Mouse (Mus musculus): ENCODE results near the gene Prss12. TPM values are rescaled to one million over a fixed set of nuclear protein-coding genes. Genes with fewer than 3 reads are reported as not detected.
"Not testable (repeated sequence)": the region's sequence is repeated elsewhere in the genome, so short reads cannot be mapped to it uniquely, and the experiment has no call there.

Prss12 gene
- polyA plus RNA-seq, 1 experiment = 3.6 TPM

- Histone ChIP-seq H3K27ac (ENCODE audit: insufficient read depth, low read length) (no peak overlapping the region), H3K4me3 (ENCODE audit: insufficient read depth, low read length) (no peak overlapping the region), H3K4me1 (ENCODE audit: control insufficient read depth, insufficient read depth, low read length) (no peaks in the 10 kb centered on the region)
- no peak for TF ChIP-seq POLR2A (IDR thresholded peaks at IDR 0.05; ENCODE audit: low read depth, low read length)
- no peak for TF ChIP-seq CTCF (IDR thresholded peaks at IDR 0.05; ENCODE audit: borderline replicate concordance, insufficient read depth, low read length)
These were observed 13.7 kb downstream of the Prss12 start for GRCm38 (mm10) chr3:123460436-123460835.

DNA sequence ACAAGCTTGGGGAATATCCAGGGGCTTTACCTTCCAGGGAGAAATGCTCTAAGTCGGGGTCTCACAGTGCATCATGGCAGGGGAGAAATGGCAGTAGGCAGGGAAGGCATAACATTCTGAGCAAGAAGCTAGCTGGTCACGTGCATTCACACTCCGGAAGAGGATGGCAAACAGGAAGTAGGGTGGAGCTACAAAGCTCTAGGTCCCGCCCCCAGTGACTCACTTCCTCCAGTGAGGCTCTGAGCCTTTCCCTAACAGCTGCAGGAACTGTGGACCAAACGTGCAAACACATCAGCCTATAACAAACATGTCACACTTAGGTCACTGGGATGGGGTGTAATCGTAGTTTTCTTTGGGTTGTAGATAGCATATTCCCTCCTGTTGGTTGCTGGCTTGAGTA is 15.6 kb downstream of the Prss12 start:
- Histone ChIP-seq H3K4me3 (ENCODE audit: insufficient read depth, low read length) (no peak overlapping the region), H3K27ac (ENCODE audit: insufficient read depth, low read length) (no peak overlapping the region), H3K4me1 (ENCODE audit: control insufficient read depth, insufficient read depth, low read length) (no peaks in the 10 kb centered on the region)
- no peak for TF ChIP-seq POLR2A (IDR thresholded peaks at IDR 0.05; ENCODE audit: low read depth, low read length)
- no peak for TF ChIP-seq CTCF (IDR thresholded peaks at IDR 0.05; ENCODE audit: borderline replicate concordance, insufficient read depth, low read length)

GRCm38 (mm10) chr3:123476833-123477232 is 30.1 kb downstream of the Prss12 start:
- no peak overlapping the region for H3K4me3 ChIP-seq (ENCODE audit: insufficient read depth, low read length)
- no peak overlapping the region; the same call in 1 of the 2 replicates for H3K27ac ChIP-seq (ENCODE audit: insufficient read depth, low read length)
- no peak for TF ChIP-seq POLR2A (IDR thresholded peaks at IDR 0.05; ENCODE audit: low read depth, low read length)
- no peak for TF ChIP-seq CTCF (IDR thresholded peaks at IDR 0.05; ENCODE audit: borderline replicate concordance, insufficient read depth, low read length)
- H3K4me1 ChIP-seq (ENCODE audit: control insufficient read depth, insufficient read depth, low read length) = no peaks in the 10 kb centered on the region

DNA sequence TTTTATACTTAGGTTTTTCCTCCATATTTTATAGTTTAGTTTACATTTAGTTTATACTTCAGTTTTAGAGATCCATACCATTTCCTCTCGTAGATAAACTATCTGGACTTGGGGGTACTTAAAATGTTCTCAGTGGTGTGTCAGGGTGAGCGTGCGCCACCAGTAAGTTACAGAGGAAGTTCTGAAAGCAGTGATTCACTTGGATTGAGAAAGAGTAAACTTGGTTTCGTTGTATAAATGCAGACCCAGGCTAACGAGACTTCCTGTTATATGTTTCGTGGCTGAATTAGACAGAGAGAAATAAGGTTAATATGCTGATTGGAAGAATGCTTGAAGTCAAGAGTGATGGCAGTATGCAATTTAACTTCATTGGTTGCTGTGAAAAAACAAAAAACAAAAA is 34.6 kb downstream of the Prss12 start:
- no peak overlapping the region for H3K4me3 ChIP-seq (ENCODE audit: insufficient read depth, low read length)
- TF ChIP-seq CTCF (IDR thresholded peaks at IDR 0.05; ENCODE audit: borderline replicate concordance, insufficient read depth, low read length) (no peak), POLR2A (IDR thresholded peaks at IDR 0.05; ENCODE audit: low read depth, low read length) (no peak)
- peaks cover 6% of the 10 kb centered on the region for H3K4me1 ChIP-seq (ENCODE audit: control insufficient read depth, insufficient read depth, low read length)
- no peak overlapping the region for H3K27ac ChIP-seq (ENCODE audit: insufficient read depth, low read length)

DNA sequence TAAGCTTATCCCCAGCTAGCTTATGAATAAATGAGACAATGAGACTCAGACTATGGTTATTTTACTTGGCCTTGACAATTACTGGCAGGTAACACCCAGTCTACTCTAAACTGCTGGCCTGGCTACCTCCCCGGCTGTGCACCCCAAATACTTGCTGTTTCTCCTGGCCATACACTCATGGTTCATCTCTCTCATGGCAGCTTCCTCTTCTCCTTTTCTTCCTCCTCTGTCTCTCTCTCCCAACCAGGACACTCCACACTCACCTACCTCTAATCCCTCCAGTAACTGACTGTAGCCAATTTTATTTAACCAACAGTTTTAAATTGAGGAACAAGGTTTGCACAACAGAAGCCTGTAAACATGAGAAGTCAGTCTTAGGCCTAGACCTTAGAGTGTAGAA is 45.1 kb downstream of the Prss12 start:
- H3K27ac ChIP-seq (ENCODE audit: insufficient read depth, low read length) = no peak overlapping the region
- TF ChIP-seq POLR2A (IDR thresholded peaks at IDR 0.05; ENCODE audit: low read depth, low read length) (no peak), CTCF (IDR thresholded peaks at IDR 0.05; ENCODE audit: borderline replicate concordance, insufficient read depth, low read length) (no peak)
- H3K4me1 ChIP-seq (ENCODE audit: control insufficient read depth, insufficient read depth, low read length) = no peaks in the 10 kb centered on the region
- H3K4me3 ChIP-seq (ENCODE audit: insufficient read depth, low read length) = no peak overlapping the region

DNA sequence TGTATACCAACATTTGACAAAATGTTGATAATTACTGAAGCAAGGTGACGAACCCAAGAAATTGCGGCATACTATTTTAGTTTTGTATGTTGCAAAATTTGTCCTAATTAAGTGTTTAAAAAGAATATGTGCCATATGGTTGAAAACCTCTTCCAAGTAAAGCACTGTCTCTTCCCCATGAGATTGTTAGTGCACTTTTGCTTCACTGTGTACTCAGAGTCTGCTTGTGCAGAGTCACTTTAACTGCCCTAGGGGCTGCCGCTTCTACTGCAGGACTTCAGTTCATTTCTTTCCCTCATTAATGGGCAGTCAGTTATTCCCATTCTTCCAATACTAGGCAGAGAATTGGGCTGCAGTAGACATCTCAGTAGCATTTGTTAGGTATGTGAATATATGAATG is 46.5 kb downstream of the Prss12 start:
- Histone ChIP-seq H3K4me3 (ENCODE audit: insufficient read depth, low read length) (no peak overlapping the region), H3K27ac (ENCODE audit: insufficient read depth, low read length) (no peak overlapping the region), H3K4me1 (ENCODE audit: control insufficient read depth, insufficient read depth, low read length) (no peaks in the 10 kb centered on the region)
- no peak for TF ChIP-seq CTCF (IDR thresholded peaks at IDR 0.05; ENCODE audit: borderline replicate concordance, insufficient read depth, low read length)
- TF ChIP-seq POLR2A (IDR thresholded peaks at IDR 0.05; ENCODE audit: low read depth, low read length) = no peak

GRCm38 (mm10) chr3:123495088-123495487 is 48.4 kb downstream of the Prss12 start:
- TF ChIP-seq CTCF (IDR thresholded peaks at IDR 0.05; ENCODE audit: borderline replicate concordance, insufficient read depth, low read length) = no peak
- TF ChIP-seq POLR2A (IDR thresholded peaks at IDR 0.05; ENCODE audit: low read depth, low read length) = no peak
- Histone ChIP-seq H3K4me3 (ENCODE audit: insufficient read depth, low read length) (no peak overlapping the region), H3K4me1 (ENCODE audit: control insufficient read depth, insufficient read depth, low read length) (no peaks in the 10 kb centered on the region), H3K27ac (ENCODE audit: insufficient read depth, low read length) (no peak overlapping the region)

- no peak overlapping the region for H3K27ac ChIP-seq (ENCODE audit: insufficient read depth, low read length)
- TF ChIP-seq CTCF (IDR thresholded peaks at IDR 0.05; ENCODE audit: borderline replicate concordance, insufficient read depth, low read length) = no peak
- no peak for TF ChIP-seq POLR2A (IDR thresholded peaks at IDR 0.05; ENCODE audit: low read depth, low read length)
These were observed 52.1 kb downstream of the Prss12 start for GRCm38 (mm10) chr3:123498787-123499186.

DNA sequence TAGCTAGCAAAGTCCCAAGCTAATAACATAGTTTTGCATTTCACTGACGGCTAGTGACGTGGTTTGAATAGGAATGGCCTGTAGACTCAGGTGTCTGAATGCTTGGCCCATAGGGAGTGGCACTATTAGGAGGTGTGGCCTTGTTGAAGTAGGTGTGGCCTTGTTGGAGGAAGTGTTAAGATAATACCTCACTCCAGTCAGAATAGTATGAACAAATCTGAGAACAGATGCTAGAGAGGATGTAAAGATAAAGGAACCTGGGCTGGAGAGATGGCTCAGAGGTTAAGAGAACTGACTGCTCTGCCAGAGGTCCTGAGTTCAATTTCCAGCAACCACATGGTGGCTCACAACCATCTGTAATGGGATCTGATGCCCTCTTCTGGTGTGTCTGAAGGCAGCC is 55.1 kb downstream of the Prss12 start:
- not testable (repeated sequence) for H3K4me3 ChIP-seq (ENCODE audit: insufficient read depth, low read length); H3K4me1 ChIP-seq (ENCODE audit: control insufficient read depth, insufficient read depth, low read length); H3K27ac ChIP-seq (ENCODE audit: insufficient read depth, low read length)

More at GRCm38 (mm10) chr3:123498787-123499186, 52.1 kb downstream of the Prss12 start:
- Histone ChIP-seq H3K4me3 (ENCODE audit: insufficient read depth, low read length) (no peak overlapping the region), H3K4me1 (ENCODE audit: control insufficient read depth, insufficient read depth, low read length) (no peaks in the 10 kb centered on the region)

GRCm38 (mm10) chr3:123503943-123504342 is 57.2 kb downstream of the Prss12 start:
- Histone ChIP-seq H3K27ac (ENCODE audit: insufficient read depth, low read length) (no peak overlapping the region), H3K4me1 (ENCODE audit: control insufficient read depth, insufficient read depth, low read length) (peaks cover 4% of the 10 kb centered on the region), H3K4me3 (ENCODE audit: insufficient read depth, low read length) (no peak overlapping the region)
- no peak for TF ChIP-seq POLR2A (IDR thresholded peaks at IDR 0.05; ENCODE audit: low read depth, low read length)
- no peak for TF ChIP-seq CTCF (IDR thresholded peaks at IDR 0.05; ENCODE audit: borderline replicate concordance, insufficient read depth, low read length)

- no peak for TF ChIP-seq CTCF (IDR thresholded peaks at IDR 0.05; ENCODE audit: borderline replicate concordance, insufficient read depth, low read length)
- TF ChIP-seq POLR2A (IDR thresholded peaks at IDR 0.05; ENCODE audit: low read depth, low read length) = 0 out of 2 replicates have a peak, but pooled peaks have one; percentile 10
These were observed 58.1 kb downstream of the Prss12 start for GRCm38 (mm10) chr3:123504783-123505182.

More at GRCm38 (mm10) chr3:123504783-123505182, 58.1 kb downstream of the Prss12 start:
- Histone ChIP-seq H3K4me3 (ENCODE audit: insufficient read depth, low read length) (no peak overlapping the region), H3K4me1 (ENCODE audit: control insufficient read depth, insufficient read depth, low read length) (peaks cover 6% of the 10 kb centered on the region), H3K27ac (ENCODE audit: insufficient read depth, low read length) (no peak overlapping the region)
